Mouse (Mus musculus): ENCODE results near the gene Bbs9.

DNA sequence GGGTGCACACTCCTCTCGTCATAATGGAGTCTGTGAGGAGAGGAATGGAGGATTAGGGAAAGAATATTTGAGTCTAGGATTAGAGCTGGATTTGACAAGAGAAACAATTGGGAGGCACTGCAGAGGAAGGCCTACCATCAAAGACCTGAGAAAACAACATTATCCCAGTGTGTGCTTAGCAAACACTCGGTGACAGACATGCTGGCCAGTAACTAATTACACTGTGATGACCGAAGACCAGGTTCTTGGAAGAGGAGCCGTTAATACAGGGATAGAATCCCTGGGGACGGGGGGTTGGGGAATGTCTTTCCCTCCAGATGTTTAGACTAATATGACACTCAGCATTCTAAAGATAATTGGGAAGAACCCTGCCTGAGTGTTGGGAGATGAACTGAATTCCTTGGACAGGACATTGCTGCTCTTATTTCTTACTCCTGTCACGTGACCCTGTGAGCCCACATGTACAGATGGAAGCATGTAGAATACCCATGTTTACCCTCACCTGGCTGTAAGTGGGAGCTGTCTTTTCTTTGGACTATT, 345.2 kb downstream of the Bbs9 start:
- TF ChIP-seq POLR2A (IDR thresholded peaks at IDR 0.05; ENCODE audit: low read depth, low read length) (no peak), CTCF (conservative IDR thresholded peaks at IDR 0.05; ENCODE audit: insufficient read depth, insufficient read length, low read depth, low read length) (no peak)
